Mouse (Mus musculus) lung, adult 2 months (tissue): ENCODE data around the gene Olfr339.

Experiments used
- CTCF ChIP-seq: fragments of 200-500 bp; IDR thresholded peaks from 2 replicates; pipeline ENCODE4 v1.5.1; 2011; ENCODE audit warnings: mild to moderate bottlenecking, low read length, control low read depth; ENCODE audit not compliant: insufficient read depth
- POLR2A ChIP-seq: fragments of 200-500 bp; IDR thresholded peaks from 2 replicates; pipeline ENCODE4 v1.6.1; 2011; ENCODE audit warnings: low read depth, mild to moderate bottlenecking, control low read depth, low read length, borderline replicate concordance; ENCODE audit errors: extremely low read depth

GRCm38 (mm10) chr2:36473634-36474033 is 54.9 kb downstream of the Olfr339 start:
- no peak for TF ChIP-seq POLR2A
- no peak for TF ChIP-seq CTCF
